Mouse (Mus musculus) liver, embryonic 14.5 days (tissue): ENCODE measurements at regions not wholly inside any gene's neighbourhood (a gene's known extent, or its start where the extent isn't known, plus 50 kb on each side); places are given as distances from the start of the nearest gene placed in this dataset.

Experiments
- ATAC-seq: fragments of 200-750 bp; cut with Nextera tagmentation; 2 replicates; pipeline ENCODE4 v1.8.0; 2017; ENCODE audit warnings: moderate number of reproducible peaks, mild to moderate bottlenecking, moderate library complexity; ENCODE audit not compliant: insufficient read depth
- DNase-seq, 3 experiments: peaks; one replicate each; pipeline ENCODE4 v3.0.0-alpha.2; 2012 to 2013; ENCODE audit warnings: low read depth in 3 of 3, low spot score in 3 of 3
- H3K27ac ChIP-seq: fragments of 300-500 bp; sonication (generic); 2 replicates; pipeline ENCODE4 v1.5.1; 2014; ENCODE audit warnings: moderate library complexity, mild to moderate bottlenecking, control low read depth, inconsistent platforms
- H3K27me3 ChIP-seq: fragments of 300-500 bp; sonication (generic); 2 replicates; pipeline ENCODE4 v1.6.1; 2014; ENCODE audit warnings: mild to moderate bottlenecking, low read length, moderate library complexity; ENCODE audit not compliant: control insufficient read depth, insufficient read depth
- H3K36me3 ChIP-seq: fragments of 300-500 bp; sonication (generic); replicated peaks from 2 replicates; pipeline ENCODE4 v1.6.1; 2014; ENCODE audit warnings: low read depth; ENCODE audit not compliant: control insufficient read depth, insufficient read depth
- H3K4me1 ChIP-seq, 2 experiments: fragments of 200-500 bp in 1 of 2; fragments of 300-500 bp in 1 of 2; sonication (generic) in 1 of 2; replicated peaks; 2 replicates each; pipeline ENCODE4 v1.6.1; 2012 to 2014; ENCODE audit warnings: antibody characterized with exemption in 1 of 2, inconsistent platforms in 1 of 2, low read length in 1 of 2; ENCODE audit not compliant: control insufficient read depth in 2 of 2, insufficient read depth in 2 of 2
- H3K4me2 ChIP-seq: fragments of 300-500 bp; sonication (generic); 2 replicates; pipeline ENCODE4 v1.6.1; 2014; ENCODE audit warnings: low read depth, mild to moderate bottlenecking, control low read depth, moderate library complexity
- H3K4me3 ChIP-seq, 2 experiments: fragments of 200-500 bp in 1 of 2; fragments of 300-500 bp in 1 of 2; sonication (generic) in 1 of 2; 2 replicates each; pipeline ENCODE4 v1.5.1; 2012 to 2014; ENCODE audit warnings: low read depth in 2 of 2, low read length in 2 of 2, mild to moderate bottlenecking in 2 of 2, control low read depth in 1 of 2, inconsistent platforms in 1 of 2, moderate library complexity in 1 of 2; ENCODE audit not compliant: insufficient read depth in 1 of 2
- H3K9ac ChIP-seq: fragments of 300-500 bp; sonication (generic); replicated peaks from 2 replicates; pipeline ENCODE4 v1.6.1; 2014; ENCODE audit warnings: mild to moderate bottlenecking, control low read depth, moderate library complexity
- H3K9me3 ChIP-seq: fragments of 300-500 bp; sonication (generic); 2 replicates; pipeline ENCODE4 v1.6.1; 2016; ENCODE audit warnings: low read length, mixed read lengths; ENCODE audit not compliant: control insufficient read depth
- CTCF ChIP-seq: IDR thresholded peaks from 2 replicates; pipeline ENCODE4 v1.5.1; 2016; ENCODE audit warnings: antibody characterized with exemption, low read depth, control low read depth
- EP300 ChIP-seq: IDR thresholded peaks from 2 replicates; pipeline ENCODE4 v1.6.1; 2016; ENCODE audit warnings: antibody characterized with exemption, low read depth
- WGBS: fragments of 180-500 bp; shearing (Covaris S2); extraction: QIAGEN DNeasy Blood & Tissue Kit; methylation state at CpG from one replicate; pipeline ENCODE4 v1.1.7; 2014; ENCODE audit not compliant: insufficient replicate concordance; 5-methylcytosine and 5-hydroxymethylcytosine counted together

GRCm38 (mm10) chr14:48590426-48590825 is 83.2 kb downstream of the Otx2 start:
- peak overlapping the region; percentile 44 for H3K4me2 ChIP-seq

GRCm38 (mm10) chr14:48589702-48590325 is 83.8 kb downstream of the Otx2 start:
- Histone ChIP-seq H3K27me3 (no peaks in the 10 kb centered on the region), H3K4me1 (peaks cover 0 to 6% of the 10 kb centered on the region in 2 experiments; a peak in 2 of 4 replicates), H3K27ac (no peak overlapping the region), H3K4me2 (peak overlapping the region; percentile 44), H3K4me3 (peak overlapping the region in 1 of 2 experiments; percentile 30; a peak in 2 of 4 replicates), H3K9me3 (no peaks in the 10 kb centered on the region), H3K9ac (no peak overlapping the region), H3K36me3 (no peaks in the 10 kb centered on the region)
- DNase-seq (no peak), ATAC-seq (no peak)
- TF ChIP-seq CTCF: no peak
- WGBS: 39% methylated on average over 15 of the region's 15 CpGs

More at GRCm38 (mm10) chr14:48590426-48590825, 83.2 kb downstream of the Otx2 start:
- no peak overlapping the region for H3K9ac ChIP-seq
- DNase-seq (no peak), ATAC-seq (no peak)
- H3K27me3 ChIP-seq: no peaks in the 10 kb centered on the region
- no peak for TF ChIP-seq CTCF
- TF ChIP-seq EP300: no peak
- 40% methylated on average over 14 of the region's 14 CpGs for WGBS
- no peaks in the 10 kb centered on the region for H3K36me3 ChIP-seq
- no peaks in the 10 kb centered on the region for H3K9me3 ChIP-seq
- peaks cover 0 to 6% of the 10 kb centered on the region in 2 experiments; a peak in 2 of 4 replicates for H3K4me1 ChIP-seq
- peak overlapping the region in 1 of 2 experiments; percentile 30; a peak in 1 of 4 replicates for H3K4me3 ChIP-seq
- no peak overlapping the region for H3K27ac ChIP-seq

GRCm38 (mm10) chr14:48585820-48586219 is 87.8 kb downstream of the Otx2 start:
- WGBS: 77% methylated on average over 3 of the region's 3 CpGs
- H3K9me3 ChIP-seq: no peaks in the 10 kb centered on the region
- H3K36me3 ChIP-seq: no peaks in the 10 kb centered on the region
- DNase-seq: no peak
- no peak overlapping the region for H3K4me2 ChIP-seq
- no peak overlapping the region for H3K9ac ChIP-seq
- H3K27ac ChIP-seq: no peak overlapping the region
- no peak overlapping the region for H3K4me3 ChIP-seq
- no peaks in the 10 kb centered on the region for H3K27me3 ChIP-seq
- peaks cover under 1 to 13% of the 10 kb centered on the region in 2 experiments for H3K4me1 ChIP-seq
- ATAC-seq: no peak
- TF ChIP-seq EP300 (no peak), CTCF (no peak)

GRCm38 (mm10) chr14:48584571-48584970 is 89.0 kb downstream of the Otx2 start:
- Histone ChIP-seq H3K9me3 (no peaks in the 10 kb centered on the region), H3K4me2 (no peak overlapping the region), H3K4me3 (no peak overlapping the region), H3K4me1 (peaks cover 7 to 17% of the 10 kb centered on the region in 2 experiments), H3K9ac (no peak overlapping the region), H3K27ac (no peak overlapping the region), H3K27me3 (no peaks in the 10 kb centered on the region), H3K36me3 (no peaks in the 10 kb centered on the region)
- no peak for DNase-seq
- WGBS: 55% methylated on average over 3 of the region's 3 CpGs
- no peak for TF ChIP-seq EP300
- no peak for TF ChIP-seq CTCF
- no peak for ATAC-seq

- TF ChIP-seq CTCF (no peak), EP300 (no peak)
- Histone ChIP-seq H3K4me3 (no peak overlapping the region), H3K27ac (no peak overlapping the region), H3K4me2 (no peak overlapping the region), H3K9me3 (no peaks in the 10 kb centered on the region), H3K9ac (no peak overlapping the region), H3K27me3 (no peaks in the 10 kb centered on the region), H3K36me3 (no peaks in the 10 kb centered on the region), H3K4me1 (peaks cover 7 to 17% of the 10 kb centered on the region in 2 experiments)
- 73% methylated on average over 3 of the region's 3 CpGs for WGBS
- DNase-seq: no peak
- ATAC-seq: no peak
Measured at GRCm38 (mm10) chr14:48583516-48583915, 90.1 kb downstream of the Otx2 start.
